Mouse (Mus musculus): ENCODE measurements at regions not wholly inside any gene's neighbourhood (a gene's known extent, or its start where the extent isn't known, plus 50 kb on each side); places are given as distances from the start of the nearest gene placed in this dataset.

GRCm38 (mm10) chr17:87532158-87532545 lies 85.4 kb upstream of the Calm2 start:
- TF ChIP-seq POLR2A (IDR thresholded peaks at IDR 0.05; ENCODE audit: extremely low read depth, insufficient read depth, low read length): no peak
- no peak for TF ChIP-seq CTCF (IDR thresholded peaks at IDR 0.05; ENCODE audit: extremely low read depth, insufficient read depth, low read length)
